Mouse (Mus musculus) gastrocnemius, adult 2 months (tissue): ENCODE data around the gene Dnaaf1. TPM values are rescaled to one million over a fixed set of nuclear protein-coding genes. Genes with fewer than 3 reads are reported as not detected.

Experiments
- DNase-seq: peaks from one replicate; pipeline ENCODE4 v3.0.0; 2022
- H3K27ac ChIP-seq: fragments of 200-600 bp; 2 replicates; pipeline ENCODE4 v1.8.1; 2022; ENCODE audit warnings: mild to moderate bottlenecking
- H3K4me3 ChIP-seq: fragments of 200-600 bp; 2 replicates; pipeline ENCODE4 v1.8.1; 2022; ENCODE audit warnings: mild to moderate bottlenecking, moderate library complexity
- CTCF ChIP-seq: fragments of 200-600 bp; IDR thresholded peaks from 2 replicates; pipeline ENCODE4 v1.8.1; 2022; ENCODE audit warnings: antibody characterized with exemption, mild to moderate bottlenecking, moderate library complexity
- intact Hi-C: fragments of 180-260 bp; cut with DNase I; formaldehyde crosslinking; loops from one replicate; pipeline ENCODE4 v1.15.1; 2025
- total RNA-seq, 2 experiments: library from RNA; stranded (reverse); gene quantifications; 2 replicates each; pipeline ENCODE4 v1.2.3; 2021

Dnaaf1 gene
- total RNA-seq, 2 experiments from 2014 or later, result not detected

GRCm38 (mm10) chr8:119557132-119557531 is 17.9 kb upstream of the Dnaaf1 start:
- no peak for DNase-seq
- no peak for TF ChIP-seq CTCF
- H3K4me3 ChIP-seq, result peak overlapping the region; percentile 81
- intact Hi-C loops, result loop anchor here (10.0 kb wide), 1 partner anchor 118 kb away; no protein-coding TSS in a partner anchor
- H3K27ac ChIP-seq, result peak overlapping the region; percentile 98; the same call in 1 of the 2 replicates

- no peak for TF ChIP-seq CTCF
- DNase-seq, result peak; percentile 91
- Histone ChIP-seq H3K27ac (peak overlapping the region; percentile 98), H3K4me3 (peak overlapping the region; percentile 81)
- intact Hi-C loops, result loop anchor here (1.0 to 10.0 kb wide), 2 partner anchors 47 to 117 kb away; partner anchors contain the start of gene Taf1c
Observed at GRCm38 (mm10) chr8:119557821-119558602, 17.0 kb upstream of the Dnaaf1 start.

GRCm38 (mm10) chr8:119558603-119559401 is 16.2 kb upstream of the Dnaaf1 start, which contains the start of gene Mbtps1:
Gene Mbtps1 (minus strand): TSS chr8:119558735.
- peak within 1 kb of the TSS; percentile 98 for H3K27ac ChIP-seq
- H3K4me3 ChIP-seq, result peak within 1 kb of the TSS; percentile 81
- peak; percentile 27 for TF ChIP-seq CTCF
- DNase-seq, result peak; percentile 99
- intact Hi-C loops, result loop anchor here (1.0 to 10.0 kb wide), 2 partner anchors 46 to 116 kb away; partner anchors contain the start of gene Taf1c

- intact Hi-C loops, result loop anchor here (10.0 kb wide), 1 partner anchor 115 kb away; no protein-coding TSS in a partner anchor
- Histone ChIP-seq H3K27ac (peak overlapping the region; percentile 98), H3K4me3 (peak overlapping the region; percentile 81)
- DNase-seq, result no peak
- TF ChIP-seq CTCF, result no peak
Observed at GRCm38 (mm10) chr8:119559402-119559720, 15.7 kb upstream of the Dnaaf1 start.

GRCm38 (mm10) chr8:119563849-119564251 is 11.2 kb upstream of the Dnaaf1 start:
- no peak for DNase-seq
- no peak for TF ChIP-seq CTCF
- H3K4me3 ChIP-seq, result no peak overlapping the region
- no peak overlapping the region for H3K27ac ChIP-seq
- intact Hi-C loops, result no loop called here

- H3K27ac ChIP-seq, result no peak overlapping the region
- no peak for DNase-seq
- intact Hi-C loops, result no loop called here
- no peak overlapping the region for H3K4me3 ChIP-seq
- no peak for TF ChIP-seq CTCF
Observed at GRCm38 (mm10) chr8:119566367-119566766, 8.7 kb upstream of the Dnaaf1 start.

GRCm38 (mm10) chr8:119568251-119568650 is 6.8 kb upstream of the Dnaaf1 start:
- no peak for TF ChIP-seq CTCF
- Histone ChIP-seq H3K4me3 (no peak overlapping the region), H3K27ac (no peak overlapping the region)
- intact Hi-C loops, result no loop called here
- DNase-seq, result no peak

GRCm38 (mm10) chr8:119568951-119569350 is 6.1 kb upstream of the Dnaaf1 start:
- TF ChIP-seq CTCF, result no peak
- H3K27ac ChIP-seq, result no peak overlapping the region
- H3K4me3 ChIP-seq, result no peak overlapping the region
- intact Hi-C loops, result no loop called here
- DNase-seq, result no peak

- Histone ChIP-seq H3K27ac (no peak overlapping the region), H3K4me3 (no peak overlapping the region)
- DNase-seq, result no peak
- TF ChIP-seq CTCF, result no peak
- intact Hi-C loops, result no loop called here
Observed at GRCm38 (mm10) chr8:119569881-119570280, 5.2 kb upstream of the Dnaaf1 start.

- intact Hi-C loops, result no loop called here
- no peak for DNase-seq
- Histone ChIP-seq H3K27ac (no peak overlapping the region), H3K4me3 (no peak overlapping the region)
- TF ChIP-seq CTCF, result no peak
Observed at GRCm38 (mm10) chr8:119571135-119571534, 3.9 kb upstream of the Dnaaf1 start.

- DNase-seq, result no peak
- TF ChIP-seq CTCF, result no peak
- intact Hi-C loops, result no loop called here
Observed at GRCm38 (mm10) chr8:119572411-119572810, 2.6 kb upstream of the Dnaaf1 start.

GRCm38 (mm10) chr8:119575366-119575726 is 311 bp downstream of the Dnaaf1 start:
- Histone ChIP-seq H3K4me3 (peak overlapping the region; percentile 94), H3K27ac (peak overlapping the region; percentile 90)
- no peak for TF ChIP-seq CTCF
- no peak for DNase-seq
- intact Hi-C loops, result loop anchor here (2.0 kb wide), 1 partner anchor 29 kb away; the partner anchor contains the start of gene Taf1c

More at GRCm38 (mm10) chr8:119572411-119572810, 2.6 kb upstream of the Dnaaf1 start:
- no peak overlapping the region for H3K4me3 ChIP-seq
- no peak overlapping the region for H3K27ac ChIP-seq

- H3K27ac ChIP-seq, result no peak overlapping the region
- no peak overlapping the region for H3K4me3 ChIP-seq
- no peak for DNase-seq
- intact Hi-C loops, result no loop called here
- no peak for TF ChIP-seq CTCF
Observed at GRCm38 (mm10) chr8:119579096-119579495, 4.1 kb downstream of the Dnaaf1 start.
